Mouse (Mus musculus): ENCODE results near the gene Itgb3.

GRCm38 (mm10) chr11:104662573-104662972, 54.8 kb downstream of the Itgb3 start:
- TF ChIP-seq POLR2A (IDR thresholded peaks at IDR 0.05; ENCODE audit: insufficient read depth, low read depth, low read length) (no peak), CTCF (IDR thresholded peaks at IDR 0.05; ENCODE audit: insufficient read depth, low read depth, low read length) (no peak)
